Mouse (Mus musculus) spleen, postnatal 4 days (tissue): ENCODE data around the gene Gnai2.
"Not testable (repeated sequence)": the region's sequence is repeated elsewhere in the genome, so short reads cannot be mapped to it uniquely, and the experiment has no call there.

Source experiments
- DNase-seq, 2 experiments: peaks; one replicate each; pipeline ENCODE4 v3.0.0; 2022; ENCODE audit warnings: low spot score in 2 of 2

Gene Gnai2

DNA sequence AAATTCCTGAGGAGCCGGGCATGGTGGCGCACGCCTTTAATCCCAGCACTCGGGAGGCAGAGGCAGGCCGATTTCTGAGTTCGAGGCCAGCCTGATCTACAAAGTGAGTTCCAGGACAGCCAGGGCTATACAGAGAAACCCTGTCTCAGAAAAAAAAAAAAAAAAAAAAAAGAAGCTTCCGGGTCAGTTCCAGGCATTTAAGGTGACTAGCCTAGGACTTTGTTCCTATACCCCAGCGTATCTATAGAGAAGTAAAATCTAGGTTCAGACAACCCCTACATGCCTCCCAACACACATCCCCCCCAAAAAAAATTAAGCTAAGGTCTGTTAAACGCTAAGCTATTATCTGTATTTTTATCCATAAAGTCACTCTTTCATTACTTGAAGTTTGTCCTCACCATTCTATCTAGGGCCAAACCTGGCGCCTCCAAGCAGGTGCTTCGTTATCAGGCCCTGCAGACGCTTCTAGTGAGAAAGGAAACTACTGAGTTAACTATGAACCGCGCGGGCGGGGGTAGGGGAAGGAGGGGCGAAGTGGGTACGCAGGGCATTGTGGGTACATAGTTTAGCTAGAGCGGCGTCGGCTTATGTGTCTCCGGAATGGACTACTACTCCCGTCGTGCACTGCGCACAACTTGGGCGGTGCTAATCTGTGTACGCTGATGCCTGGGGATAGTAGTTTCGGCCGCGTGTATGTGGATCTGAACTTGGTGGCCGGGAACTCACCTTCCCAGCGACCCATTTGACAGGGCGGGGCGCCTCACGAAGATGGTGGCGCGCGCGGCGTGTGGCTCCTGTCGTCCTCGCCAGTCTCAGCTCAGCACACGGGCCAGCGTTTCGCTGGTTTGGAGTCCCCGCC, 48.0 kb downstream of the Gnai2 start, which contains the start of gene Ifrd2:
Gene Ifrd2, plus strand, starts transcription at position 669 of the 859 bp plus-strand sequence.
- peak; percentile 97 to 98 for DNase-seq

DNA sequence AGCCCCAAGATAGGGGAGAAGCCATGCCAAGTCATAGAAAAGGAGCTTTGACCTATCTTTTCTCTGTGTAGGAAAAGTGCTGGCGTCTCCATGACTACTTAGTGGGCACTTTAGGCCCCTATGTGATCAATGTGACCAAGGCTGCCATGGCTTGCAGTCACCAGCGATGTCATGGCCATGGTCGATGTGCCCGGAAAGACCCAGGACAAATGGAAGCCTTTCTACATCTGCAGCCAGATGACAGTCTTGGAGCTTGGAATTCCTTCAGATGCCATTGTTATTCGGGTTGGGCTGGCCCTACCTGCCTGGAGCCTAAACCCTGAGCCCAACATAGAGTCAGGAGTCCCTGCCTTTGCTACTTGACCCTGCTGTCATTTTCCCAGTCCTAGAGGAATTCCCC, 48.7 kb downstream of the Gnai2 start:
- no peak for DNase-seq

DNA sequence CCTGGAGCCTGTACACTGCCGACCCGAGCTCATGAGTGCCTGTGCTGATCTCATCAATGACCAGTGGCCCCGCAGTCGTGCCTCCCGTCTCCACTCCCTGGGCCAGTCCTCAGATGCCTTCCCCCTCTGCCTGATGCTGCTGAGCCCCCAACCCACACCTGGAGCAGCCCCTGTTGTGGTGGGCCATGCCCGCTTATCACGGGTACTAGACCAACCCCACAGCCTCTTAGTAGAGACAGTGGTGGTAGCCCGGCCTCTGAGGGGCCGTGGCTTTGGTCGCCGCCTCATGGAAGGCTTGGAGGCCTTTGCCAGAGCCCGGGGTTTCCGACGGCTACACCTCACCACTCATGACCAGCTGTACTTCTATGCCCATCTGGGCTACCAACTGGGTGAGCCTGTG, 52.0 kb downstream of the Gnai2 start:
- DNase-seq, result no peak

DNA sequence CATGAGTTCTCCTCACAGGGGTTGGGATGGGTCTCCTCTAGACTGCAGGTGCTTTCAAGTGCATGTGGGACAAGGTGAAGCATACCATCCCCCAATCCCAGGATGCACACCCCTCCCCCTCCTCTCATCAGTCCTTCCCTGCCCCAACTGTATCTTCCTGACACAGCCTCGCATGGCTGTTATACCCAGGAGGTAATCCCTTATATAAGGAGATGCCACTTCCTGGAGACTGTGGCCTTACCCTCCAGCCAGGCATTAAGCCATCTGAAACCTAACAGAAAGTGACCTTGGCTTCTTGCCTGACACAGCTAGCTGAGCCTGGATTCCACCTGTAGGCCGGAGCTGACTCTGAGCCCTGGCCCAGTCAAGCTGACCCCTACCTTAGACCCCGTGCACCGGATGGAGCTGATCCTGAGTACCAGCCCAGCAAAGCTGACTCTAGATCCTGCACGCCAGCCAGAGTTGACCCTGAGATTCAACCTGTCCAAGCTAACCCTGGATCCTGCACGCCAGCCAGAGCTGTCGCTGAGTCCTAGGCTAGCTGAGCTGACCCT, 52.6 kb downstream of the Gnai2 start:
- no peak for DNase-seq

DNA sequence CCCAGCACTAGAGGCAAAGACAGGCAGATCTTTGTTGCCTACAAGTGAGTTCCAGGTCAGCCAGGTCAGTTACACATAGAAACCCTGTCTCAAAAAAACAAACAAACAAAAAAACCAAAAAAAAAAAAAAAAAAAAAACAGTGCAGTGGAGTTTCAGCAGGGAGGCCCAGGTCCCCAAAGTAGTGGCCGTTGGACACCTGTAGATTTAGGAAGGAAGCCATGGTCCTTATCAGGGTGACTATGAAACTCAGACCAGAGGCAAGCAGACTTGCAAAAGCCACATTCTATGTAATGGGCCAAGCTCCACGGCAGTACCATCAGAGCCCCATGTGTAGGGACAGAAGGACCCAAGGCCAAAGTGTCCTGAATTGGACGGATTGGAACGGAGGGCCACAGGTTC, 53.6 kb downstream of the Gnai2 start:
- no peak for DNase-seq

DNA sequence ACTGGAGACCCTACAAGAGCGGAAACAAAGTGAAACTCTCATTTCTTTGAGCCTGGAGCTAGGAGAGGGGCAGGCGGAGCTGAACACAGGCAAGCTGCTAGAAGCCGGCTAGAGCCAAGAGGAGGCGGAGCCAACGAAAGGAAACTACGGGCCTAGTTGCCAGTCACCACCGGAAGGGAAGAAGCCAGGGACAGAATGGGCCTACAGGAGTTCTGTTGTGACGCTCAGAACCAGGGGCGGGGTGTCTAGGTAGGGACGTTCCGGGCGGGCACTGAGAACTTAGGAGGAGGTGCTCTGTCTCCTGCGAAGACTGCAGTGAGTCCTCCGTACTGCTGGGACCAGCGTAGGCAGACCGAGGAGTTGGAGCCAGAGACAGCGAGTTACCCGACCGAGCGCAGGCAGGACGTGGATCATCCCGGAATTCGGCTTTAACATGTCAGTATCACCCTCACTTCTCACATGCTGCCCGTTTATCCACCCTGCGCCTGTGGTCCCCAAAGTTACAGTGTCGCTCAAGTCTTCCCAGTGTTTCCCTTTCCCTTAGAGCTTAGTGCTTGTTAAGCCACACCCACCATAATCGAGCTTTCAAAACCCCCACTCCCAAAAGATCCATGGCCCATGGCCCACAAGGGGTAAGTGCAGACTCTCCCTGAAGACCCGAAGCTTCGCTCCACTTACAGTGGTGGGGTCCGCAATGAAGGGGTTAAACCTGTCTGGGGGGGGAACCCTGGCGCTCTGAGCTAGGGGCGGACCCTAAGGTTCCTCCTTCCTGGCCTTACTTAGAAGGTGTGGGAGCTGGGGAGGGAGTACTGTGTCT, 54.5 kb downstream of the Gnai2 start, which contains the start of gene Hyal3:
Gene Hyal3, plus strand, starts transcription at position 318 of the 817 bp plus-strand sequence.
- DNase-seq, result peak; percentile 85 to 88

DNA sequence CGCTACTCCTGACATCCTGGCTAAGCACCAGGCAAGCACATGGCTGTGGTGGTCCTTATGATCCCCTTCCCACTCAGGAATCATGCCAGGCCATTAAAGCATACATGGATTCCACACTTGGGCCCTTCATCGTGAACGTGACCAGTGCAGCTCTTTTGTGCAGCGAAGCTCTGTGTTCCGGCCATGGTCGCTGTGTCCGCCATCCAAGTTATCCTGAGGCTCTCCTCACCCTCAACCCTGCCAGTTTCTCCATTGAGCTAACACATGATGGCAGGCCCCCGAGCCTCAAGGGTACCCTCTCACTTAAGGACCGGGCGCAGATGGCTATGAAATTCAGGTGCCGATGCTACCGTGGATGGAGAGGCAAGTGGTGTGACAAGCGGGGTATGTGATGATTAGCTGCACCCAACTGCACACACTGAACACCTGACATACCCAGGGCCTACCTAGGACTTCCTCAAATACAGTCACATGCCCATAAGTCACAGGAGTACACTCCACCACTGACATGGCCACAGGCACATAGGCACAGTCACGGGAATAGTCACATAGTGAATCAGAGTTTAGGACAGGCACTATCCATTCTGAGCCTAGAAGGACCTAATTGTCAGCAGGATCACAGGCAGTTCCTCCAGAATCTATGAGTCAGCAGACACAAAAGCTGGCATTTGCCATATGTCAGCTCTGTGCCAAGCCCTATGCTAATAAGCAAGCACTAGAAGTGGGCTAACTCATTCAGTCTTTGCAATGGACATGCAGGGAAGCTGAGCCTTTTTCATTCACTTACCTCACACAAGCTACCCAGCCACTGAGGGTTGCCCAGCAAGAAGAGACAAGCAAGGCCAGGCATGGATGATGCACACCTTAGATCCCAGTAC, 55.9 kb downstream of the Gnai2 start:
- no peak for DNase-seq

DNA sequence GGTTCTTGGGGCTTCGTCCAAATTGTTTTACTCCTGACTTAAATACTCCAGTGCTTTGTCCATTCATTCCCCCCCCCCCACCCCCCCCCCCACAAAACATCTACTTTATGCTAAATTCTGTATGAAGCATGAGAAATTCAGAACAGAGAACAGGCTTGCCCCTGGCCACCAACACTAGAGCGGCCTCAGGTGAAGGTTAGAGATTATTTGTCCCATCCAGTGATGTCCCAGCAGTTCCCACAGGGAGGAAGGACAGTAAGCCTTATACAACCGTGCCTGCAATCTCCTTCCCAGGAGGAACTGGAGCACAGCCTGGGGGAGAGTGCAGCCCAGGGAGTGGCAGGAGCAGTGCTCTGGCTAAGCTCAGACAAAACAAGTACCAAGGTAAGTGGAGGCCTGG, 56.6 kb downstream of the Gnai2 start, which contains the start of gene Naa80:
Gene Naa80, plus strand, starts transcription at position 301 of the 400 bp plus-strand sequence.
- DNase-seq, result no peak

DNA sequence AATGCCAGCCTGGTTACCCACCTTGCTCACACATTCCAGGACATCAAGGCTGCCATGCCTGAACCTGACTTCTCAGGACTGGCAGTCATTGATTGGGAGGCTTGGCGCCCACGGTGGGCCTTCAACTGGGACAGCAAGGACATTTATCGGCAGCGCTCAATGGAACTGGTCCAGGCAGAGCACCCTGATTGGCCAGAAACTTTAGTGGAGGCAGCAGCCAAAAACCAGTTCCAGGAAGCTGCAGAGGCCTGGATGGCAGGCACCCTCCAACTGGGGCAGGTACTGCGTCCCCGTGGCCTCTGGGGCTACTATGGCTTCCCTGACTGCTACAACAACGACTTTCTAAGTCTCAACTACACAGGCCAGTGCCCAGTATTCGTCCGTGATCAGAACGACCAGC, 57.3 kb downstream of the Gnai2 start:
- DNase-seq, result no peak

DNA sequence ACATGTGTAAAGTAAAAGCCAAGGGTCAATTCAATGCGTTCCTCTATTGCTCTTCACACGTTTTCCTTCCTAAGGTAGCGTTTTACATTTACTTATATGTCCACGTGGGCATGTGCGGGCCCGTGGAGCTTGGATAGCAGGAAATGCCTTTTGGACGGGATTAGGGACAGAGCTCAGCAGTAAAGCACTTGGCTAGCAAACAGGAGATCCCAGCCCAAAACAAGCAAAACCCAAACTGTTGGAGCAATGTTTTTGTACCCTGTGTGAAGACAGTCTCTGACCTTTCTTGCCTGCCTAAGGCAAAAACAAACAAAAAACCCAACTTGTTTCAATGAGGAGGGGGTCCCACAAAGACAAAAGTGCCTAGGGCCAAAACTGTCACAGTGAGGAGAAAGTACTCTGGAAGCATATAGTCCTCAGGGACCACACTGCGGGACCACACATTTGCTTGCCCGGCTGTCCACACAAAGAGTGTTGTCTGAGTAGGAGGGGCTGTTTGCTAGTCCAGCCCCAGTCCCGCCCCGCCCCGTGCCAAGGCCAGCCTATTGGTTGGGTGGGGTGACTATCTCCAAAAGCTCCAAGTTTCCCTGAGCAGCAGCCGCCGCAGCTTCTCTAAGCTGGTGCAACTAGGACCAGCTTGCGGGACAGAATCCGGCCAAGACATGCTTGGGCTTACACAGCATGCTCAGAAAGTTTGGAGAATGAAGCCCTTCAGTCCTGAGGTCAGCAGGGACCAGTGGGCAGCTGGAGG, 58.6 kb downstream of the Gnai2 start, which contains the start of gene Hyal1:
Gene Hyal1, plus strand, starts transcription at position 571 of the 751 bp plus-strand sequence.
- DNase-seq, result peak; percentile 84 to 89

DNA sequence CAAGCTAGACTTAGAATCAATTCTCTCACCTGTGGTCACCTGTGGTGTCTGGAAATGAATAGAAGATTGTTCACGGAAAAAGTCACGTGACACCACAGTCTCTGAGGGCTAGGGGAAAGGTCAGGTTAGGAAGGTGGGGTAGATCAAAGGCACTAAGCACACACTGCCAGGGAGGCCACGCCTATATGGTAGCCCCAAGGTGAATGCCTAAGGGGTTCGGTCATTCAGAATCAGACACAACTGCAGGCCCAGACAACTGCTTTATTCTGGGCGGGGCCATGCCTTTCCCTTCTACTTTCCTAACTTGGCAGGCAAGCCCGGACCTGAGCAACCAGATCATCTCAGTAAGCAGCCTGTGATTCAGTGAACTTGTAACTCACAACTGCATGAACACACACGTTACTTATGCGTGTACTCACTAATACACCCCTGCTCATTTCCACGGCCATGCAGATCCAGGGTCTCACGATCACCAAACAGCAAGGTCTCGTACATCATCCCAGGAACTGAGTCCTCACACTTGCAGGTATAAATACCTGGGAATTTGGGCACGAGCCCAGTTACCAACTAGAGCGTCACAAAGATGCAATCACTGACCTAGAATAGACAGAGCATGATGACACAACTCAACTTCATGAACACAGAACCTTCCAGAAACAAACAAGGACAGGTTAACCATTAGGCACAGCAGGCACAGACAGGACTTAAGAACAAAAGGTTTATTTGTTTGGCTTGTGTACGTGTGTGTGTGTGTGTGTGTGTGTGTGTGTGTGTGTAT, 59.4 kb downstream of the Gnai2 start:
- DNase-seq, result no peak

DNA sequence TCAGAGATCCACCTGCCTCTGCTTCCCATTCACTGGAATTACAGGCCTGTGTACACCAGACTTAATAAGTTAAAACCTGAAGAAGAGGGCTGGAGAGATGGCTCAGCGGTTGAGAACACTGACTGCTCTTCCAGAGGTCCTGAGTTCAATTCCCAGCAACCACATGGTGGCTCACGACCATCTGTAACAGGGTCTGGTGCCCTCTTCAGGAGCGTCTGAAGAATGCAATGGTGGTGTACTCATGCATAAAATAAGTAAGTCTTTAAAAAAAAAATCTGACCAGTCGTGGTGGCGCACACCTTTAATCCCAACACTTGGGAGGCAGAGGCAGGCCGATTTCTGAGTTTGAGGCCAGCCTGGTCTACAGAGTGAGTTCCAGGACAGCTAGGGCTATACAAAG, 61.4 kb downstream of the Gnai2 start:
- not testable (repeated sequence) for DNase-seq

DNA sequence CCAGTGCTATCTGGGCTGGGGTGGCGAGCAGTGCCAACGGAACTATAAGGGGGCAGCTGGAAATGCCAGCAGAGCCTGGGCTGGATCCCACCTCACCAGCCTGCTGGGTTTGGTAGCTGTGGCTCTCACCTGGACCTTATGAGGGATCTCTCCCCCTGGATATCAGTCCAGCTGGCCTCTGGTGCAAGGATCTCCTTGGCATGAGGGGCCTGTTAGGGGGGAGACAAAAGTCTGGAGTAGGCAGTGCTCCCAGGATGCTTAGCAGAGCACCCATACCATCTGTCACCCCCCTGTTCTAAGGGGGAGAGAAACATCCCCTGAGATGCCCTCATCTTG, 62.9 kb downstream of the Gnai2 start:
- DNase-seq, result no peak

DNA sequence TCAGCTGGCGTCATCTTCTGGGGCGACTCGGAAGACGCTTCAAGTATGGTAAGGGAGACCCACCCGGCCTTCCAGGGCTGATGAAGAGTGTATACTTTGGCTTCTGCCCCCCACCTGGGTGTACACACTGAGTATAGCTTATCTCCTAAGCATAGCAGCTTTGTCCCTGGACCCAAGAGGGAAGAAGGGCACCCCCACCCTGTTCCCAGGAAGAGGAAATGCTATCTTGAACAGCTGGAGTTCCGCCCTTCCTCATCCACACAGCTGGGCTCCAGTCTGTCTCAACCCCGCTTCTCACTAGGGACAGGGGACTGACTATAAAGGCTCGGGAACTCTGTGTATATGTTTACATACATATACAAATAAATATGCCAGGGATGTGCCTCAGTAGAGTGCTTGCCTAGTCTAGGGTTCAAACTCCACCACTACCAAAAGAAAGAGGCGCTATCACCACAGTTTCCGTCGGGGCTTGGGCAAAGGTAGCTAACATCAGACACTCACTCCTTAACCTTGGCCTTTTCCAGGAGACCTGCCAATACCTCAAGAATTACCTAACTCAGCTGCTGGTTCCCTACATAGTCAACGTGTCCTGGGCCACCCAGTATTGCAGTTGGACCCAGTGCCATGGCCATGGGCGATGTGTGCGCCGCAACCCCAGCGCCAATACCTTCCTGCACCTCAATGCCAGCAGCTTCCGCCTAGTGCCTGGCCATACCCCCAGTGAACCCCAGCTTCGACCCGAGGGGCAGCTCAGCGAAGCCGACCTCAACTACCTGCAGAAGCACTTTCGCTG, 63.4 kb downstream of the Gnai2 start:
- no peak for DNase-seq

DNA sequence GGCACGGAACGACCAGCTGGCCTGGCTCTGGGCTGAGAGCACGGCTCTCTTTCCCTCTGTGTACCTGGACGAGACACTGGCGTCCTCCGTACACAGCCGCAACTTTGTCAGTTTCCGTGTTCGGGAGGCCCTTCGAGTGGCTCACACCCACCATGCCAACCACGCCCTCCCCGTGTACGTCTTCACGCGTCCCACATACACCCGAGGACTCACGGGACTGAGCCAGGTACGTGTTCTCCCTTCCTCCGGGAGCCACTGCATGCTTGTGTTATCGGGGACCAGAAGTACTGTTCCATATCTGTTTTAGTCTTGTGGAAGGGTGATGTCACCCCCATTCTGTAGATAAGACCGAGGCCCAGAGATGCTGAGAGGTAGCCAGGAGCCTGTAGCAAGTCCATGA, 64.3 kb downstream of the Gnai2 start:
- DNase-seq, result no peak

DNA sequence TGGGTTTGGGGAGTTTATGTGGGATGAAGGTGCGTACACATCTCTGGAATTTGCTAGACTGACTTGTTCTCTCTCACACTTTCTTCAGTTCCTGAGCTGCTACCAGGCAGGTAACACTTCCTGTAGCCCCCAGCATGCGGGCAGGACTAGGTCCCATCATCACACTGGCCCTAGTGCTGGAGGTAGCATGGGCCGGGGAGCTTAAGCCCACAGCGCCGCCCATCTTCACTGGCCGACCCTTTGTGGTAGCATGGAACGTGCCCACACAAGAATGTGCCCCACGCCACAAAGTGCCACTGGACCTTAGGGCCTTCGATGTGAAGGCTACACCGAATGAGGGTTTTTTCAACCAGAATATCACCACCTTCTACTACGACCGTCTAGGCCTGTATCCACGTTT, 65.2 kb downstream of the Gnai2 start:
- no peak for DNase-seq

DNA sequence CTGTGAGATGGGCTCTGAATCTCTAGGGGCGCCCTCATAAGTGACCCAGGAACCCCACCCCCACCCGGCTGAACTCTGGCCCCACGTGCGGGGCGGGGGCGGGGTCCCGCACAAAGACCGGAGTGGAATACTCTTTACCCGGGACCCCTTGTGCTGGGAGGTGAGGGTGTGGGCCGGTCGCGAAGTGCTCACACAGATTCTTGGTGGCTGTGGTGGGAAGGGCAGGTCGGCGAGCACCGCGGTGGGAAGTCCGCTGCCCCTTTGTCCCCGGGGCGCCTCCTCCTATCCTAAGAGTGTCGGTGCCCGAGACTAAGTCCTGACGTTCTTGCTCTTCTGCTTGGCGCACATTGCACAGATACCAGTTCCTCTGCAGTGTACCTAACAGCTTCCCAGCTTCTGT, 65.9 kb downstream of the Gnai2 start:
- DNase-seq, result no peak

DNA sequence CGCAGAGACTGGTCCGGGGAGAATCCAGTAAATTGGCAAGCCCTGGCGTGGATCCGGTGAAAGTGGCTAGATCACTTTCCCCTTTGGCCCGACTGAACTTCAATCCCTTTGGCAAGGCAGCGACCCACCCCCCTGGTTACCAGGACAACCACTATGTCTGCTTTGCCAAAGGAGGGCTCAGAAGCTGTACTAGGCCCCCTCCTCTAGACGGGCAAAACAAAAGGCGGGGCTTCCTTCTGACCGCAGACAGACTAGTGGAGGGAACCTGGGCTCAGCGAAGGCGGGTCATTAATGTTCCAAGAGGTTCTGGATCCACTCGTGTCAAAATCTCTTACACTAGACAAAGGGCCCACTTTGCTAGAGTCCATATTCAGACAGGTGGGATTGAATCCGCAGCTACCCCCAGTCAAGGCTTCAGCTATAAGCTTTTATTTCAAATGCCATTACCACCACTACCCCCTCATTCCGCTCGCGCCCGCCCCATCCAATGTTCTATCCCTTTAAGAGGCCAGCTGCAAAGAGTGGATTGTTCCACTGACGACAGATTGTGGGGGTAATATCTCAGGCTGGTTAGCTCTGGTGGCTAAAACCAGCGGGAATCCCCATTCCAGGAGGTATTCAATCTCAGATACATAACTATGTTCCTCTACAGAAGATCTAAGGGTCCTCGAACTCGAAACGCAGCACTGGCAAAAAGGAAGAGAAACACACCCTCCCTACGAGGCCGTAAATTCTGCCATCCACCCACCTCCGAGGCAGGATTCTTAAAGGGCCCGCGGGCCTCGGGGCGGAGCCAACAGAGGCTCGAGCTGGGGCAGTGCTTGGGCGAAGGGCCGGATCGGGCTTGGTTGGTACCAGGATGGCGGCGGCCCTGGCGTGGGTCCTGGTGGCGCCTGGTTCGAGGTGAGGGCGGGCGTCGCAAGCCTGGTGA, 66.6 kb downstream of the Gnai2 start:
- DNase-seq, result peak; percentile 86 to 90
